30 mouse cellular contexts compared by ENCODE assay signal in the genomic region with DNA sequence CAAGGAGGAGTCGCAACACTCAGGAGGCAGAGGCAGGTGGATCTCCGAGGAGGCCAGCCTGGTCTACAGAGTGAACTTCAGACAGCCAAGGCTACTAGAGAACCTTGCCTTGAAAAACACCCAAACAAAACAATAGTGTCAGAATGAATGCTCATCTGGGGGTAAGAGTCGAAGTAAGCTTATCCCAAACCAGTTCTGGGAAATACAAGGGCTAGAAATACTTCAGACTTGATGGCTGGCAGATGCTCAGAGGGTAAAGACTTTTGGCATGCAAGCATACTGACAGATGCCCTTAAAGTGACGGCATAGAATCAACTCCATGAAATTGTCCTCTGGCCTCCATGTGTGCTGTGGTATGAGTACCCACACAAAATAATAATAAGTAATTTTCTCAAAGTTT. TPM values are rescaled to one million over a fixed set of nuclear protein-coding genes. Genes with fewer than 3 reads are reported as not detected.
"Had no signal": no experiment of that assay in that cellular context is flagged by ENCODE, and none has a peak within 500 bp of the region (broad histone marks: within the 10 kb centered on the region; RNA-seq: fewer than 3 reads in every experiment).

No protein-coding gene starts in this region.

- H3K27me3 ChIP-seq: embryonic facial prominence, embryonic 12.5 days; embryonic facial prominence, embryonic 15.5 days; forebrain, embryonic 13.5 days; forebrain, embryonic 15.5 days had no signal

- H3K27ac ChIP-seq: embryonic facial prominence, embryonic 10.5 days; embryonic facial prominence, embryonic 12.5 days; embryonic facial prominence, embryonic 13.5 days; embryonic facial prominence, embryonic 15.5 days; forebrain, embryonic 10.5 days; forebrain, embryonic 12.5 days; forebrain, embryonic 13.5 days; forebrain, embryonic 15.5 days; gastrocnemius, adult 2 months; heart, adult 2 months had no signal

- H3K36me3 ChIP-seq: embryonic facial prominence, embryonic 10.5 days; embryonic facial prominence, embryonic 12.5 days; embryonic facial prominence, embryonic 13.5 days; embryonic facial prominence, embryonic 15.5 days; forebrain, embryonic 10.5 days; forebrain, embryonic 12.5 days; forebrain, embryonic 15.5 days had no signal

- ATAC-seq: forebrain, embryonic 13.5 days; forebrain, embryonic 14.5 days; forebrain, embryonic 15.5 days; forebrain, embryonic 16.5 days; forebrain, postnatal 0 days had no signal

- H3K9ac ChIP-seq: embryonic facial prominence, embryonic 12.5 days; embryonic facial prominence, embryonic 13.5 days; embryonic facial prominence, embryonic 15.5 days; forebrain, embryonic 12.5 days; forebrain, embryonic 13.5 days; forebrain, embryonic 15.5 days; forebrain, postnatal 0 days had no signal

- H3K4me1 ChIP-seq: embryonic facial prominence, embryonic 15.5 days; forebrain, embryonic 13.5 days; forebrain, embryonic 15.5 days had no signal

- DNase-seq: cerebellum, adult 9-10 months; cerebellum, adult 9-11 months; cerebellum, postnatal 10 days; cerebellum, postnatal 14 days; cerebellum, postnatal 25 days; cerebellum, postnatal 36 days; embryo, embryonic 11 days; forebrain, postnatal 0 days; gastrocnemius, adult 2 months; gastrocnemius, postnatal 10 days; gastrocnemius, postnatal 14 days; gastrocnemius, postnatal 25 days; gastrocnemius, postnatal 36 days; heart, adult 18-20 months; heart, adult 2 months had no signal

- H3K9me3 ChIP-seq: embryonic facial prominence, embryonic 10.5 days; embryonic facial prominence, embryonic 12.5 days; embryonic facial prominence, embryonic 13.5 days; embryonic facial prominence, embryonic 15.5 days; forebrain, embryonic 10.5 days; forebrain, embryonic 12.5 days; forebrain, embryonic 13.5 days; forebrain, embryonic 15.5 days had no signal

- H3K4me3 ChIP-seq: embryonic facial prominence, embryonic 10.5 days; embryonic facial prominence, embryonic 12.5 days; embryonic facial prominence, embryonic 13.5 days; embryonic facial prominence, embryonic 15.5 days; erythroblast, embryonic 14.5 days; forebrain, embryonic 10.5 days; forebrain, embryonic 12.5 days; forebrain, embryonic 13.5 days; forebrain, embryonic 15.5 days; gastrocnemius, adult 2 months; heart, adult 2 months had no signal

- H3K4me2 ChIP-seq: embryonic facial prominence, embryonic 12.5 days; embryonic facial prominence, embryonic 13.5 days; embryonic facial prominence, embryonic 15.5 days; forebrain, embryonic 12.5 days; forebrain, embryonic 13.5 days; forebrain, embryonic 15.5 days had no signal

RNA-seq across cellular contexts. Expression of a gene that starts 21.7 kb away (rescaled TPM):
- total RNA-seq: common myeloid progenitor, adult 5-6 weeks; granulocyte monocyte progenitor cell, adult 5-6 weeks had no signal
- polyA plus RNA-seq: embryonic facial prominence, embryonic 10.5 days; embryonic facial prominence, embryonic 11.5 days; embryonic facial prominence, embryonic 12.5 days; embryonic facial prominence, embryonic 13.5 days; embryonic facial prominence, embryonic 15.5 days; erythroblast, embryonic 14.5 days; forebrain, embryonic 10.5 days; forebrain, embryonic 11.5 days; forebrain, embryonic 12.5 days; forebrain, embryonic 13.5 days had no signal
